Mouse (Mus musculus) neural tube, embryonic 15.5 days (tissue): Measurements from ENCODE around the gene Usp7. TPM values are rescaled to one million over a fixed set of nuclear protein-coding genes. Genes with fewer than 3 reads are reported as not detected.

Experiments
- ATAC-seq: fragments of 200-750 bp; cut with Nextera tagmentation; 2 replicates; pipeline ENCODE4 v1.8.0; 2017; ENCODE audit warnings: mild to moderate bottlenecking, moderate TSS enrichment, moderate library complexity; ENCODE audit not compliant: low FRiP score
- H3K27ac ChIP-seq: fragments of 300-500 bp; sonication (generic); replicated peaks from 2 replicates; pipeline ENCODE4 v1.5.1; 2015; ENCODE audit warnings: mild to moderate bottlenecking, inconsistent platforms
- H3K27me3 ChIP-seq: fragments of 300-500 bp; sonication (generic); replicated peaks from 2 replicates; pipeline ENCODE4 v1.6.1; 2015; ENCODE audit warnings: inconsistent platforms
- H3K36me3 ChIP-seq: fragments of 300-500 bp; sonication (generic); 2 replicates; pipeline ENCODE4 v1.6.1; 2015; ENCODE audit warnings: inconsistent platforms
- H3K4me1 ChIP-seq: fragments of 300-500 bp; sonication (generic); 2 replicates; pipeline ENCODE4 v1.6.1; 2015; ENCODE audit warnings: inconsistent platforms
- H3K4me2 ChIP-seq: fragments of 300-500 bp; sonication (generic); 2 replicates; pipeline ENCODE4 v1.6.1; 2015; ENCODE audit warnings: inconsistent platforms, mild to moderate bottlenecking, moderate library complexity
- H3K4me3 ChIP-seq: fragments of 300-500 bp; sonication (generic); replicated peaks from 2 replicates; pipeline ENCODE4 v1.5.1; 2015; ENCODE audit warnings: mild to moderate bottlenecking, inconsistent platforms
- H3K9ac ChIP-seq: fragments of 300-500 bp; sonication (generic); replicated peaks from 2 replicates; pipeline ENCODE4 v1.6.1; 2015; ENCODE audit warnings: mild to moderate bottlenecking, inconsistent platforms
- H3K9me3 ChIP-seq: fragments of 300-500 bp; sonication (generic); replicated peaks from 2 replicates; pipeline ENCODE4 v1.6.1; 2016; ENCODE audit warnings: inconsistent platforms
- WGBS: fragments of 180-500 bp; shearing (Covaris S2); methylation state at CpG from one replicate; pipeline ENCODE4 v1.1.7; 2015; ENCODE audit warnings: mixed read lengths; 5-methylcytosine and 5-hydroxymethylcytosine counted together
- polyA plus RNA-seq: library from polyadenylated mRNA; unstranded; fragments of >200 nt; fragmentation: Nextera tagmentation; extraction: Ambion mirVana; gene quantifications from 2 replicates; pipeline ENCODE4 v1.2.1, GENCODE M21; 2015

Gene Usp7
- polyA plus RNA-seq: 27.8 TPM in 2 replicates

DNA sequence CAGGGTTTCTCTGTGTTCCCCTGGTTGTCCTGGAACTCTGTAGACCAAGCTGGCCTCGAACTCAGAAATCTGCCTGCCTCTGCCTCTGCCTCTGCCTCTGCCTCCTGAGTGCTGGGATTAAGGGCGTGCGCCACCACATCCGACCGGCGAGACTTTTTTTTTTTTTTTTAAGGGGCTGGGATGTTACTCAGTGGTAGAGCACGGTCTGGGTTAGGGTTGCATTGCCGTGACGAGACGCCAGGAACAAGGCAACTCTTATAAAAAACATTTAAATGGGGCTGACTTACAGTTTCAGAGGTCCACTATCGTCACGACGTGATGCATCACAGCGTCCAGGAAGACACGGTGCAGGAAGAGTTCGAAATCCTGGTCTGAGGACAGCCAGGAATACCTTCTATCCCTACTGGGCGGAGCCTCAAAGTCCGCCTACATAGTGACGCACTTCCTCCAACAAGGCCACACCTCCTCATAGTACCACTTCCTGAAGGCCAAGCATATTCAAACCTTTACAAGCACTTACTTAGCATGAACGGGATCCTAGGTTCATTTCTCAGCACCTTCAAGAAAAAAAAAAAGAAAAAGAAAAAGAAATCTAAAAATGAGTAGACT, at the start of gene Usp7:
Usp7 (minus strand) TSS at position 360 of the 609 bp plus-strand sequence.
- Histone ChIP-seq H3K4me2 (no peak within 1 kb of the TSS), H3K9ac (no peak within 1 kb of the TSS), H3K4me3 (no peak within 1 kb of the TSS), H3K36me3 (no peaks in the 10 kb centered on the region), H3K4me1 (no peaks in the 10 kb centered on the region), H3K27ac (no peak within 1 kb of the TSS), H3K27me3 (no peaks in the 10 kb centered on the region), H3K9me3 (no peaks in the 10 kb centered on the region)
- no peak for ATAC-seq
- WGBS: 96% methylated on average over 20 of the region's 20 CpGs

DNA sequence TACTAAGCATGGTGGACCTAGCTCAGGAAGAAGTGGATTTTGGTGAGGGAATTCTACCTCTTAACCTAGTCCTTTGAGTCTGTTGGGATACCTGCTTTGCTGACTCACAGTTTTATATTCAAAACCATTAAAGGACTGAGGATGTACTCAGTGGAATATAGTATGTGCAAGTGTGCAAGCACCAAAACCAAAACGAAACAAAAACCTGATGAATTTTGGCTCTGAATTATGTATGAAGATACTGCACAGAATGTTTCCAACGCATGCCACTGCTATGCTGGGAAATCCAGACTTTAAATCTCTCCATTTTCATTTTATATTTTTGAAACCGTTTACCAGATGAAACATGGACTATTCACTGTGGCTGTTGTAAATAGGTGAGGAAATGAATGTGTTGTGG, 48.4 kb upstream of the Usp7 start:
- H3K4me1 ChIP-seq: peaks cover 21% of the 10 kb centered on the region
- ATAC-seq: no peak
- WGBS: 79% methylated on average over 3 of the region's 3 CpGs
- no peak overlapping the region for H3K4me3 ChIP-seq
- H3K27ac ChIP-seq: no peak overlapping the region
- no peaks in the 10 kb centered on the region for H3K9me3 ChIP-seq
- peaks cover 38% of the 10 kb centered on the region for H3K36me3 ChIP-seq
- no peak overlapping the region for H3K9ac ChIP-seq
- H3K4me2 ChIP-seq: no peak overlapping the region
- no peaks in the 10 kb centered on the region for H3K27me3 ChIP-seq

DNA sequence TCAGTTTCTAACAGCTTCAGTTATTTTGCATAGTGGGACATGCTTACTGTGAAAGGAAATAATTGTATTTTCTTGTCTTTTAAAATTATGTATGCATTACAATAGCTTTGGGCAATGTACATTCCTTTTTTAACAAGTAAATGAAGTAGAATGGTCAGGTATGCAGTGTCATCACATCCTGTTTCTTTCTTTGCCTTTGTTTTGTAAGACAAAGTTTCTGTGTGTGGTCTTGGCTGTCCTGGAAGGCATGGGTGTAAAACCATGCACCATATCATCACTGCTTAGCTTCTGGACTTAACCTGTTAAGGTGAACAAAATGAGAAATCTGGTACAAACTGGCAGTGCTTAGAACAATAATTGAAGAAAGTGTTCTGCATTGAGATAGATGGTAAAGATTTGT, 46.8 kb upstream of the Usp7 start:
- Histone ChIP-seq H3K27ac (no peak overlapping the region), H3K9ac (no peak overlapping the region), H3K36me3 (peaks cover 36% of the 10 kb centered on the region), H3K27me3 (no peaks in the 10 kb centered on the region), H3K9me3 (no peaks in the 10 kb centered on the region), H3K4me2 (no peak overlapping the region), H3K4me3 (no peak overlapping the region), H3K4me1 (peaks cover 33% of the 10 kb centered on the region)
- no peak for ATAC-seq

DNA sequence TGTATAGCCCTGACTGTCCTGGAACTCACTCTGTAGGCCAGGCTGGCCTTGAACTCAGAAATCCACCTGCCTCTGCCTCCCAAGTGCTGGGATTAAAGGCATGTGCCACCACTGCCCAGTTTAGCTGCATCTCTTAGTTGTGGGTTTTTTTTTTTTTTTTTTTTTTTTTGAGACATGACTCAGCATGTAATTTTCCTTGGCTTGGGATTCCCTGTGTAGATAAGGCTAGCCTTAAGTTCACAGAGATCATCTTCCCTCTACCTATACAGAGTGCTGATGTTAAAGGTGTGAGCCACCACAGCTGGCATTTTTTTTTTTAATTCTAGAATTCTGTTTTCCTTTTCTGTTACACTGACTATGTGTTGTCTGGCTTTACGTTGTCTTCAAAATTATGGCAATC, 45.5 kb upstream of the Usp7 start:
- WGBS: 94% methylated on average over 1 of the region's 1 CpGs
- Histone ChIP-seq H3K9me3 (no peaks in the 10 kb centered on the region), H3K27ac (no peak overlapping the region), H3K4me2 (no peak overlapping the region), H3K9ac (no peak overlapping the region), H3K4me3 (no peak overlapping the region), H3K4me1 (peaks cover 45% of the 10 kb centered on the region), H3K36me3 (peaks cover 26% of the 10 kb centered on the region), H3K27me3 (no peaks in the 10 kb centered on the region)
- ATAC-seq: no peak

DNA sequence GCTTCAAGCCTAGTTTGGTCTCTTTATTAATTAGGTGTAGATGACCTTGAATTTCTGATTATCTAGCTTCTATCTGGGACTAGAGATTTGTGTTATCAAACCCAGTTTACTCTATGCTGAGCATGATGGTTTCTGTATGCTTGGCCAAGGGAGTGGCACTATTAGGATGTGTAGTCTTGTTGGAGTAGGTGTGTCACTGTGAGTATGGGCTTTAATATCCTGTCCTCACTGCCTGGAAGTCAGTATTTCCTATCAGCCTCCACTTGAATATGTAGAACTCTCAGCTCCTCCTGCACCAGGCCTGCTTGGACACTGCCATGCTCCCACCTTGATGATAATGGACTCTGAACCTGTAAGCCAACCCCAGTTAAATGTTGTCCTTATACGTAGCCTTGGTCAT, 44.8 kb upstream of the Usp7 start:
- H3K27ac ChIP-seq: no peak overlapping the region
- H3K4me1 ChIP-seq: peaks cover 51% of the 10 kb centered on the region
- no peak overlapping the region for H3K9ac ChIP-seq
- H3K4me2 ChIP-seq: no peak overlapping the region
- H3K9me3 ChIP-seq: no peaks in the 10 kb centered on the region
- 91% methylated on average over 1 of the region's 1 CpGs for WGBS
- H3K4me3 ChIP-seq: no peak overlapping the region
- no peaks in the 10 kb centered on the region for H3K27me3 ChIP-seq
- ATAC-seq: no peak
- peaks cover 24% of the 10 kb centered on the region for H3K36me3 ChIP-seq

DNA sequence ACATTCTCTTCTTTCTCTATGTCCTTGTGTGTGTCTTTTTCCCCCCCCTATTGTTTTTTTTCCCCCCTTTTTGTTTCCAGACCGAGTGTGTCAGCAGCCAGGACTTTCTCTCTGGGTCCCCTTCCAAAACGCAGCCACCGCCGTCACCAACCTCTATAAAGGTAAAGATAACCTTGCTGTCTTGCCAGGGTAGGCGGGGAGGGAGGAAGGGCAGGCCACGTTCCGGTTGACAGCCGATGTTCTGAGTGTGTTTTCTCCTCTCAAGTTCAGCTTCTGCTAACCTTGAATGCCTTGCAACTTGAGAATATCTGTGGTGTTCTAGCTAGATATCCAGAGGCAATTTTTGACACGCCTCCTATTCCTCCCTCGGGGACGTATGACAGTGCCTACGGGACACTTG, 39.1 kb upstream of the Usp7 start:
- Histone ChIP-seq H3K4me3 (peak overlapping the region; percentile 96), H3K27me3 (no peaks in the 10 kb centered on the region), H3K4me2 (peak overlapping the region; percentile 69), H3K4me1 (peaks cover 45% of the 10 kb centered on the region), H3K36me3 (no peaks in the 10 kb centered on the region), H3K9me3 (no peaks in the 10 kb centered on the region), H3K9ac (peak overlapping the region; percentile 100), H3K27ac (peak overlapping the region; percentile 95)
- no peak for ATAC-seq
- 2% methylated on average over 12 of the region's 12 CpGs for WGBS

DNA sequence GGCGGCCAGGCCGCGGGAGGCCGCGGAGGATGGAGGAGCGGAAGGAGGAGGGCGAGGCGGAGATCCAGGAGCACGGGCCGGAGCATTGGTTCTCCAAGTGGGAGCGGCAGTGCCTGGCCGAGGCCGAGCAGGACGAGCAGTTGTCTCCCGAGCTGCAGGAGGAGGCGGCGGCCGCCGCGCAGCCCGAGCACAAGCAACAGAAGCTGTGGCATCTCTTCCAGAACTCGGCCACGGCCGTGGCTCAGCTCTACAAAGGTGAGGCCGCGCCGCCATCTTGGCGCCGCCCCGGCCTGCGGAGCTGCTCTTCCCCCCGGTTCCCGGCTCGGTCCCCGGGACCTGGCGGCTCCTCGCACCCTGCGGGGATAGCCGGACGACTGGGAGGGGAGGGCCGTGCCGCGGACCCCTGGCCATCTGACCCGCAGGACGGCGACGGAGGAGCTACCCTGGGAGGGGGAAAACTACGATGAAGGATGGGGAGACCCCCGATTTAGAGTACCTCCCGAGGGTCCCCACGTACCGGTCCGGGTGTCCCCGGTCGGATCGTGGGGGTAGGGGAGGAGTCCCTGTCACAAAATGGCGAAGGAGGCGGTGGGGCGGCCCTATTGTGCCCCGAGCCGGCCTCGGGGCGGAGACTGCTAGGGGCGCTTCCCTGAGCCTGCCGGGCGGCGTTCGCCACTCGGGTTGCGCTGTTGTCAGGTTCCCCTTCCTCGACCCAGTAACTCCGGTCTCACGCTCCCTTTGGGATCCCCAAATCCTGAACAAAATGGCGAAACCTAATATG, 38.5 kb upstream of the Usp7 start:
- peak overlapping the region; percentile 96 for H3K4me3 ChIP-seq
- ATAC-seq: peak; percentile 26
- H3K9me3 ChIP-seq: no peaks in the 10 kb centered on the region
- WGBS: under 1% methylated on average over 73 of the region's 74 CpGs
- peak overlapping the region; percentile 69 for H3K4me2 ChIP-seq
- H3K36me3 ChIP-seq: no peaks in the 10 kb centered on the region
- H3K9ac ChIP-seq: peak overlapping the region; percentile 100
- H3K27me3 ChIP-seq: no peaks in the 10 kb centered on the region
- H3K27ac ChIP-seq: peak overlapping the region; percentile 95
- peaks cover 42% of the 10 kb centered on the region for H3K4me1 ChIP-seq

DNA sequence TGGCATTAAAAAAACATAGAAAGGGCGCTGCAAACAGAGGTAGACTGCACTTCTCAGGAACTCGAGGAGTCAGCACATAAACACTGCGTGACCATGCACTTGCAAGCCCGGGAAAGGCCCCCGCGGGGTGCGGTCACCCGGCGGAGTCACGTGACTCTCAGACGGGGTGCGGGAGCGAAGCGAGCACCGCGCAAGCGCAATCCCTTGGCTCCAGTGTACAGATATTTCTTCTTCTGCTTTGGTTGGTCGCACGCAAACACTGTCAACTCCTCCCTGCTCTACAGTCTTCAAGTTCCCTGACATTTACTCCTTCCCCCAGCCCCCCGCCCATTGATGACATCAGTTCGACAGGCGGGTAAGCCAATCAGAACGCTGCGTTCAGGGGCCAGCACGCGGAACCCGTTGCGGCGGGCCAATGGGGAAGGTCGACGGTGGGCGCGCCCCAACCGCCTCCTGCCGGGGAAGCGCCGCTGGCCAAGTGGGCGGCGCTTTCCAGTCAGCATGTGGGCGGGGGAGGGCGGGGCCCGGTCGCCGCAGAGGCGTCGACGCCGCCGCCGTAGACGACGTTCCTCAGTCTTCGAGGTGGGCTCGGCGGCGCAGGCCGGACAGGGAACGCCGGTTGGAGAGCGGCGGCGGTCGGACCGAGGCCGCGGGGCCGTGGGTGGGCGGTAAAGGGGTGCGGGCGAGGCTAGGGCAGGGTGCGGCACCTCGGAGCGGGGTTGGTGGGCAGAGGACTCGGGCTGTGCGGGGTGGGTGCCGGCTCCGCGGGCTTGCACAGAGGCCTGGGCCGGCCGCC, 37.7 kb upstream of the Usp7 start, which contains the start of gene 1810013L24Rik:
1810013L24Rik (plus strand) TSS at position 537 of the 796 bp plus-strand sequence.
- H3K27me3 ChIP-seq: no peaks in the 10 kb centered on the region
- WGBS: under 1% methylated on average over 76 of the region's 80 CpGs
- peak; percentile 97 for ATAC-seq
- no peaks in the 10 kb centered on the region for H3K9me3 ChIP-seq
- H3K4me3 ChIP-seq: peak within 1 kb of the TSS; percentile 96
- H3K27ac ChIP-seq: peak within 1 kb of the TSS; percentile 95
- H3K4me1 ChIP-seq: peaks cover 33% of the 10 kb centered on the region
- H3K9ac ChIP-seq: peak within 1 kb of the TSS; percentile 100
- H3K4me2 ChIP-seq: peak within 1 kb of the TSS; percentile 98
- H3K36me3 ChIP-seq: no peaks in the 10 kb centered on the region

DNA sequence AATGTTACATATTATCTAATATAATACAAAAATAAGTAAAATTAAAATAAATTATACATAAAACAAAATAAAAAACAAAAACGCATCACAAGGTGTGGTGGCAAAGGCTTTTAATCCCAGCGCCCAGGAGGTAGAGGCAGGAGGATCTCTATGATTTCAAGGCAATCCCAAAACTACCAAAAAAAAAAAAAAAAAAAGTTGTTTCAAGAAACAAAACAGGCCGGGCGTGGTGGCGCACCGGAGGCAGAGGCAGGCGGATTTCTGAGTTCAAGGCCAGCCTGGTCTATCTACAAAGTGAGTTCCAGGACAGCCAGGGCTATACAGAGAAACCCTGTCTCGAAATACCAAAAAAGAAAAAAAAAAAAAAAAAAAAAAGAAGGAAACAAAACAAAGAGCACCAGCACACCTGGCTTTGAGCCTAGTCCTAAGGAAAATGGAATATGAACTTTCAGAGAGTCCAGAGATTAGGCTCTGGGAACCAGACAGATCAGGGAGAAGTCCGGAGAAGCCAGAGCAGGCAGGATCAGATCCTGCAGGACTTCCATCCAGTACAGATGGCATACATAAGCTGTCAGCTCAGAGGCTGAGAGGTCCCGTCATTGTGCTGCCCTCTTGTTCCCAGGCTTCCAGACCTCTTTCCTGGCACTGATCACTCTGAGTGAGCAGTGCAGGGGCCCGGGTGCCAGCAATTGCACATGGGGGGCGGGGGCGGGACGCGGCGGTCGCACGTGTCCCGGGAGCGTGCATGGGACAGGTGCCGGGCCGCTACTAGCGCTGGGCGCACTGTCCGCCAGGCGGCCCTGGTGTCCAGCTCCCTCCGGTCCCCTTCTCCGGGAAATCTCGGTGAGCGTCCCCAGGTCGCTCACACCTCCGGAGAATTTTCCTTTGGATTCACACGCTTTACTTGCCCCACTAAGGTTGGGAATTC, 36.8 kb upstream of the Usp7 start:
- 11% methylated on average over 33 of the region's 33 CpGs for WGBS
- Histone ChIP-seq H3K27me3 (no peaks in the 10 kb centered on the region), H3K27ac (peak overlapping the region; percentile 90), H3K36me3 (no peaks in the 10 kb centered on the region), H3K4me3 (peak overlapping the region; percentile 96), H3K4me1 (peaks cover 29% of the 10 kb centered on the region), H3K9me3 (no peaks in the 10 kb centered on the region), H3K9ac (peak overlapping the region; percentile 71), H3K4me2 (peak overlapping the region; percentile 98)
- ATAC-seq: peak; percentile 56

DNA sequence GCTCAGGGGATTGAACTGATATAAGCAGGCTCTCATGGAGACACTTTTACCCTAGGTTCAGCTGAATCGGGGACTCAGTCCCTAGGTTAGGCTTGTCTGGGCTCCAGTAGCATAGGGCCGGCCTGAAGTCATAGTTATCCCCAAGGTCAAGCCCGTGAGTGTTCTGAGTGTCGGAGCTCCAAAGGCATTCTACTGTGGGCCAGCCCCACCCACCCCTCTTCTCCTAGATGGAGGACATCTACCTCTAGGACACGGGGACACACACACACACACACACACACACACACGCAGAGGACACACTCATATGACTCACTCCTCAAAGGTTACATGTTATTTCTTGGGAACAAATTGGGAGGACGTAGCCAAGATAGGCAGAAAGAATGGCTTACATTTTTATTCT, 35.3 kb upstream of the Usp7 start:
- WGBS: 91% methylated on average over 7 of the region's 7 CpGs
- Histone ChIP-seq H3K36me3 (no peaks in the 10 kb centered on the region), H3K4me3 (no peak overlapping the region), H3K4me2 (no peak overlapping the region), H3K4me1 (peaks cover 15% of the 10 kb centered on the region), H3K9me3 (no peaks in the 10 kb centered on the region), H3K27ac (no peak overlapping the region), H3K27me3 (no peaks in the 10 kb centered on the region), H3K9ac (no peak overlapping the region)
- no peak for ATAC-seq

DNA sequence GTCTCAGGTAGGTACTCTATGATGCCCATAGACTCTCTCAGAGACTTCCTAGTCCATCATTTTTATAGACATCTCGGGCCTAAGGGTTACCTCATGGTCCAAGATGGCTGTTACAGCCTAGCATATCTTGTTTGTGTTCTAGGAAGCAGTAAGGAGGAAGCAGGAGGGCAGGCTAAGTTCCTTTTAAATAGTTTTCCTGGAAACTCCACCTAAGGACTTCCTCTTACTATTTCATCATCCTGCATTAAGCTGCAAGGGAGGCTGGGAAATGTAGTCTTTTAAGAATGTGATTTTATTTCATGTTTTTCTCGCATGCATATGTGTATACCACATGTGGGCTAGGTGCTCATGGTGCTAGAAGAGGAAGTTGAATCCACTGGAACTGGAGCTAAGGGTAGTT, 31.6 kb upstream of the Usp7 start:
- Histone ChIP-seq H3K9me3 (no peaks in the 10 kb centered on the region), H3K4me3 (no peak overlapping the region), H3K4me1 (peaks cover under 1% of the 10 kb centered on the region; the same call in 1 of the 2 replicates), H3K36me3 (no peaks in the 10 kb centered on the region), H3K27me3 (no peaks in the 10 kb centered on the region), H3K27ac (no peak overlapping the region), H3K4me2 (no peak overlapping the region), H3K9ac (no peak overlapping the region)
- WGBS: 81% methylated on average over 2 of the region's 2 CpGs
- no peak for ATAC-seq
